Mouse (Mus musculus): ENCODE data around the gene Fggy. TPM values are rescaled to one million over a fixed set of nuclear protein-coding genes. Genes with fewer than 3 reads are reported as not detected.

Gene Fggy
- total and polyA plus RNA-seq, 2 experiments from 2014 or later, result 2.7 to 3.9 TPM

GRCm38 (mm10) chr4:95735967-95736366 is 178.7 kb downstream of the Fggy start:
- Histone ChIP-seq H3K36me3 (replicated peaks; ENCODE audit: control insufficient read depth, insufficient read depth, low read length) (no peaks in the 10 kb centered on the region), H3K9ac (replicated peaks; ENCODE audit: low read depth, low read length) (no peak overlapping the region), H3K27ac (ENCODE audit: low read depth) (no peak overlapping the region), H3K27me3 (ENCODE audit: control insufficient read depth, insufficient read depth, low read length) (no peaks in the 10 kb centered on the region), H3K4me3 (ENCODE audit: low read depth, low read length) (no peak overlapping the region), H3K4me1 (ENCODE audit: control insufficient read depth, insufficient read depth) (peaks cover 9% of the 10 kb centered on the region; the same call in 1 of the 2 replicates), H3K4me2 (ENCODE audit: low read depth, low read length) (no peak overlapping the region), H3K9me3 (replicated peaks; ENCODE audit: control insufficient read depth, low read length) (no peaks in the 10 kb centered on the region)
- DNase-seq (ENCODE audit: low spot score) (no peak), ATAC-seq (ENCODE audit: insufficient read depth, low read depth) (no peak)
- TF ChIP-seq CTCF (IDR thresholded peaks at IDR 0.05; ENCODE audit: low read depth) (no peak), EP300 (IDR thresholded peaks at IDR 0.05; ENCODE audit: low read depth) (no peak)
- WGBS, result 67% methylated on average over 4 of the region's 4 CpGs

GRCm38 (mm10) chr4:95736674-95737073 is 179.4 kb downstream of the Fggy start:
- Histone ChIP-seq H3K36me3 (replicated peaks; ENCODE audit: control insufficient read depth, insufficient read depth, low read length) (no peaks in the 10 kb centered on the region), H3K4me3 (ENCODE audit: low read depth, low read length) (no peak overlapping the region), H3K9me3 (replicated peaks; ENCODE audit: control insufficient read depth, low read length) (no peaks in the 10 kb centered on the region), H3K9ac (replicated peaks; ENCODE audit: low read depth, low read length) (no peak overlapping the region), H3K27me3 (ENCODE audit: control insufficient read depth, insufficient read depth, low read length) (no peaks in the 10 kb centered on the region), H3K4me2 (ENCODE audit: low read depth, low read length) (no peak overlapping the region), H3K27ac (ENCODE audit: low read depth) (no peak overlapping the region), H3K4me1 (ENCODE audit: control insufficient read depth, insufficient read depth) (peaks cover 15% of the 10 kb centered on the region; the same call in 1 of the 2 replicates)
- WGBS, result 51% methylated on average over 2 of the region's 2 CpGs
- no peak for TF ChIP-seq CTCF (IDR thresholded peaks at IDR 0.05; ENCODE audit: low read depth)
- no peak for TF ChIP-seq EP300 (IDR thresholded peaks at IDR 0.05; ENCODE audit: low read depth)
- no peak for ATAC-seq (ENCODE audit: insufficient read depth, low read depth)
- no peak for DNase-seq (ENCODE audit: low spot score)

GRCm38 (mm10) chr4:95738179-95738578 is 180.9 kb downstream of the Fggy start:
- Histone ChIP-seq H3K27ac (ENCODE audit: low read depth) (peak overlapping the region; percentile 51), H3K9ac (replicated peaks; ENCODE audit: low read depth, low read length) (no peak overlapping the region), H3K27me3 (ENCODE audit: control insufficient read depth, insufficient read depth, low read length) (no peaks in the 10 kb centered on the region), H3K9me3 (replicated peaks; ENCODE audit: control insufficient read depth, low read length) (no peaks in the 10 kb centered on the region), H3K36me3 (replicated peaks; ENCODE audit: control insufficient read depth, insufficient read depth, low read length) (no peaks in the 10 kb centered on the region), H3K4me3 (ENCODE audit: low read depth, low read length) (no peak overlapping the region), H3K4me2 (ENCODE audit: low read depth, low read length) (no peak overlapping the region), H3K4me1 (ENCODE audit: control insufficient read depth, insufficient read depth) (peaks cover 20% of the 10 kb centered on the region; the same call in 1 of the 2 replicates)
- WGBS, result 33% methylated on average over 5 of the region's 5 CpGs
- no peak for DNase-seq (ENCODE audit: low spot score)
- ATAC-seq (ENCODE audit: insufficient read depth, low read depth), result 0 out of 2 replicates have a peak, but pooled peaks have one; percentile 15
- no peak for TF ChIP-seq CTCF (IDR thresholded peaks at IDR 0.05; ENCODE audit: low read depth)
- TF ChIP-seq EP300 (IDR thresholded peaks at IDR 0.05; ENCODE audit: low read depth), result no peak

GRCm38 (mm10) chr4:95738725-95739124 is 181.4 kb downstream of the Fggy start:
- DNase-seq (ENCODE audit: low spot score), result no peak
- peak overlapping the region; percentile 51 for H3K27ac ChIP-seq (ENCODE audit: low read depth)
- 0 out of 2 replicates have a peak, but pooled peaks have one; percentile 5 for ATAC-seq (ENCODE audit: insufficient read depth, low read depth)
- peaks cover 15% of the 10 kb centered on the region; the same call in 1 of the 2 replicates for H3K4me1 ChIP-seq (ENCODE audit: control insufficient read depth, insufficient read depth)
- no peaks in the 10 kb centered on the region for H3K36me3 ChIP-seq (replicated peaks; ENCODE audit: control insufficient read depth, insufficient read depth, low read length)
- no peaks in the 10 kb centered on the region for H3K27me3 ChIP-seq (ENCODE audit: control insufficient read depth, insufficient read depth, low read length)
- H3K9ac ChIP-seq (replicated peaks; ENCODE audit: low read depth, low read length), result no peak overlapping the region
- no peak for TF ChIP-seq EP300 (IDR thresholded peaks at IDR 0.05; ENCODE audit: low read depth)
- H3K4me3 ChIP-seq (ENCODE audit: low read depth, low read length), result no peak overlapping the region
- no peak overlapping the region for H3K4me2 ChIP-seq (ENCODE audit: low read depth, low read length)
- H3K9me3 ChIP-seq (replicated peaks; ENCODE audit: control insufficient read depth, low read length), result no peaks in the 10 kb centered on the region
- 53% methylated on average over 4 of the region's 4 CpGs for WGBS

- 0 out of 2 replicates have a peak overlapping the region, but pooled peaks have one; percentile 31 for H3K27ac ChIP-seq (ENCODE audit: low read depth)
- 36% methylated on average over 7 of the region's 7 CpGs for WGBS
- no peaks in the 10 kb centered on the region for H3K36me3 ChIP-seq (replicated peaks; ENCODE audit: control insufficient read depth, insufficient read depth, low read length)
- peak; percentile 46 for ATAC-seq (ENCODE audit: insufficient read depth, low read depth)
- no peaks in the 10 kb centered on the region for H3K9me3 ChIP-seq (replicated peaks; ENCODE audit: control insufficient read depth, low read length)
- H3K4me1 ChIP-seq (ENCODE audit: control insufficient read depth, insufficient read depth), result peaks cover 12% of the 10 kb centered on the region; the same call in 1 of the 2 replicates
- no peak overlapping the region for H3K4me2 ChIP-seq (ENCODE audit: low read depth, low read length)
- no peak for TF ChIP-seq CTCF (IDR thresholded peaks at IDR 0.05; ENCODE audit: low read depth)
- TF ChIP-seq EP300 (IDR thresholded peaks at IDR 0.05; ENCODE audit: low read depth), result no peak
- no peaks in the 10 kb centered on the region for H3K27me3 ChIP-seq (ENCODE audit: control insufficient read depth, insufficient read depth, low read length)
- no peak overlapping the region for H3K4me3 ChIP-seq (ENCODE audit: low read depth, low read length)
- peak; percentile 19 for DNase-seq (ENCODE audit: low spot score)
- no peak overlapping the region for H3K9ac ChIP-seq (replicated peaks; ENCODE audit: low read depth, low read length)
These were observed 183.9 kb downstream of the Fggy start for GRCm38 (mm10) chr4:95741115-95741734.
